Comparison of ENCODE assay signal across 8 mouse cellular contexts in the genomic region with DNA sequence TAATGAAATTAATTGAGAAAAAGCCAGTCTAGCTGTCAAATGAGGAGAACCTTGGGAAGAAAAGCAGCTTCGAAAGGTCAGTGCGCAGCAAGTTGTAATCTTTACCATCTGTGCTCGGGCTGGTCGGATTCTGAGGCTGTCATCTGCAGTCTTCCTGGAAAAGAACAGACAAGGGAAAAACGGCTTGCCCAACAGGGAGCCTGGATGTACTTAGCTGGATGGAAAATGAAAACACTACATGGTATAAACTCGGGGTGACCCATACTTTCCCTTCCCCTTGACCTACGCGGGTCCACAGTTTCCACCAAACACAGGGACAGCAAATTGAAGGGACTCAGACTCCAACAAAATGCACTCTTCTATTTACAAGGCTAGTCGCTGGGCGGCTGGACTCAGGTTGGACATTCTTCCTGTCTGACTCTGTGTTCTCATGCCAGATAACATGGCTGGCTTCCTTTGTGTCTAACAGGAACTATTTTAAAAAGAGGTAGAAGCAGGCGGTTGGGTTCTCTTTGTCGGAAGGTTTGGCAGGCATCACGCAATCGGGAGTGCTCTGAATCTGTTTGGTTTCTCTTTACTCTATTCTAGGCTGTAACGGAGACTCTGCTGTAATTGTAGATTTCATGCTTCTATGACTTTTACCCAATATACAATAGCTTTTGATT.
DNase-seq lines count a peak whose midpoint lies in the region; ATAC-seq lines count a peak whose summit lies in the region.

No protein-coding gene starts in this region.

- H3K4me3 ChIP-seq in kidney, embryonic 15.5 days (replicated peaks) = no peak overlapping the region
- H3K4me3 ChIP-seq in limb, embryonic 11.5 days (ENCODE audit: low read depth, low read length) = no peak overlapping the region

- peak overlapping the region; percentile 14; the same call in 1 of the 2 replicates for H3K4me2 ChIP-seq in kidney, embryonic 15.5 days
- no peak overlapping the region for H3K4me2 ChIP-seq in limb, embryonic 11.5 days (ENCODE audit: low read depth, severe bottlenecking)

- no peaks in the 10 kb centered on the region for H3K36me3 ChIP-seq in kidney, embryonic 15.5 days
- H3K36me3 ChIP-seq in limb, embryonic 11.5 days (ENCODE audit: control insufficient read depth, insufficient read depth, low read length) = no peaks in the 10 kb centered on the region

- no peaks in the 10 kb centered on the region for H3K9me3 ChIP-seq in kidney, embryonic 15.5 days (replicated peaks)
- no peaks in the 10 kb centered on the region for H3K9me3 ChIP-seq in limb, embryonic 11.5 days (ENCODE audit: control insufficient read depth, low read length)

- H3K27me3 ChIP-seq in kidney, embryonic 15.5 days = no peaks in the 10 kb centered on the region
- no peaks in the 10 kb centered on the region for H3K27me3 ChIP-seq in limb, embryonic 11.5 days (ENCODE audit: control insufficient read depth, insufficient read depth, low read length)

- intact Hi-C loops in gastrocnemius, postnatal 36 days (cut with DNase I) = no loop called here

- H3K27ac ChIP-seq in kidney, embryonic 15.5 days = no peak overlapping the region
- no peak overlapping the region for H3K27ac ChIP-seq in limb, embryonic 11.5 days (replicated peaks; ENCODE audit: low read depth, low read length)

- ATAC-seq in kidney, embryonic 15.5 days (replicated peaks; ENCODE audit: low FRiP score) = no peak
- ATAC-seq in limb, embryonic 11.5 days (ENCODE audit: insufficient number of reproducible peaks, low FRiP score, low TSS enrichment, low read depth) = no peak

- H3K4me1 ChIP-seq in kidney, embryonic 15.5 days = no peaks in the 10 kb centered on the region
- H3K4me1 ChIP-seq in limb, embryonic 11.5 days (ENCODE audit: control insufficient read depth, insufficient read depth, low read length) = no peaks in the 10 kb centered on the region

- no peak for DNase-seq in kidney, adult 9 months
- peak; percentile 74 for DNase-seq in cerebellum, postnatal 25 days
- peak; percentile 4 to 14 for DNase-seq in gastrocnemius, postnatal 36 days
- peak; percentile 49 for DNase-seq in limb, embryonic 11.5 days (ENCODE audit: low spot score)
- no peak for DNase-seq in liver
- DNase-seq in B cell, adult 2 months = no peak
- DNase-seq in urinary bladder, adult 2 months (ENCODE audit: low spot score) = no peak

- no peak overlapping the region for H3K9ac ChIP-seq in kidney, embryonic 15.5 days
- no peak overlapping the region for H3K9ac ChIP-seq in limb, embryonic 11.5 days (ENCODE audit: low read length)

- 48% methylated on average over 15 of the region's 15 CpGs for WGBS in kidney, embryonic 15.5 days
- WGBS in limb, embryonic 11.5 days = 30% methylated on average over 15 of the region's 15 CpGs

Comparison
In these comparisons a context has a peak if more than half of its experiments do, and no peak if none do; other contexts are left out.
1. DNase-seq: peak in cerebellum, postnatal 25 days (2 of 2), gastrocnemius, postnatal 36 days (2 of 2) and limb, embryonic 11.5 days (single experiment); none in kidney, adult 9 months (single experiment), liver (single experiment), B cell, adult 2 months (0 of 2) and urinary bladder, adult 2 months (single experiment).